Mouse (Mus musculus): Measurements from ENCODE around the gene Prdm15. TPM values are rescaled to one million over a fixed set of nuclear protein-coding genes. Genes with fewer than 3 reads are reported as not detected.

Prdm15 gene
- polyA plus RNA-seq, 1 experiment from 2014 or later: 9.7 TPM

DNA sequence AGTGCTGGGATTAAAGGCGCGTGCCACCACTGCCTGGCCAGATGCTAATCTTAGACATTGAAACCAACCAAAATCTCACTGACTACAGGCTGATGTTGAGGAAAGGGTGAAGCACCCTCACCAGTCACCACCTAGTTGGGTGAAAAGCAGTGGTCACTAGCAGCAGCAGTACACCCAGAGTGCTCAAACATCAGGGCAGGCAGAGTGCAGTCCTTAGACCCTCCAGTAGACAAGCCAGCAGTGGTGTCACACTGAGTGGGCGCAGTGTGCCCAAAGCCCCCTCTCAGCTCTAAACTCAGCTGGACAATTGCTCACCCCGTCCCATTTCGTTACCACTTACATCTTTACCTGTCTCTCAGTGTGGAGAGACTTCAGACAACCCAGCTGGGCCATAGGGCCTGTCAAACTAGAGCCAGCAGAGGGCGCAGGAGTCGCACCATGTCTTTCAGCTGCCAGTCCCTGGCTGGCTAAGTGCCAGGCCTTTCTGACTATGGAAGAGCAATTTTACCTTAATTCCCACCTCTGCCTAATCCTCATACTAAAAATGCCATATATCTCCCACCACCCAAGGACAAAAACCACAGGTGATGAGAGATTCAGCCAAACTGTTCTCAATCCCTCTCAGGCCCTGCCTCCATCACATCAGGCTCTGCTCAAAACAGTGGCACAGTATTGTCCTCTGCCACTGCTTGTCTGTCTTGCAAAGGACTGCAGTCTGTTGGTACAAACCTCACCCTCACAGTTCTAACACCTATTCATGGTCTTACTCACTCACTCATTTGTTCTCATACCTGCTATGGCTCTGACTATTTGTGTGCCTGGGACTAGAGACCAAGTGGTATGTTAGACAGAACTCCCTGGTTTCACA lies 46.7 kb downstream of the Prdm15 start:
- no peak overlapping the region for H3K4me2 ChIP-seq (ENCODE audit: low read length)
- no peak overlapping the region for H3K4me3 ChIP-seq (ENCODE audit: low read depth, low read length)
- H3K27ac ChIP-seq (ENCODE audit: low read depth): no peak overlapping the region
- peak; percentile 77 for DNase-seq (ENCODE audit: low spot score)
- WGBS: 77% methylated on average over 7 of the region's 7 CpGs
- H3K4me1 ChIP-seq (replicated peaks; ENCODE audit: control insufficient read depth, insufficient read depth, low read length): no peaks in the 10 kb centered on the region
- H3K27me3 ChIP-seq (replicated peaks; ENCODE audit: control insufficient read depth, insufficient read depth, low read length): no peaks in the 10 kb centered on the region
- no peaks in the 10 kb centered on the region for H3K9me3 ChIP-seq (ENCODE audit: control insufficient read depth, low read length)
- peaks cover 82% of the 10 kb centered on the region for H3K36me3 ChIP-seq (ENCODE audit: control insufficient read depth, insufficient read depth, low read length)
- H3K9ac ChIP-seq (ENCODE audit: low read length): no peak overlapping the region
- ATAC-seq (replicated peaks; ENCODE audit: low FRiP score, low TSS enrichment, low read depth): no peak

DNA sequence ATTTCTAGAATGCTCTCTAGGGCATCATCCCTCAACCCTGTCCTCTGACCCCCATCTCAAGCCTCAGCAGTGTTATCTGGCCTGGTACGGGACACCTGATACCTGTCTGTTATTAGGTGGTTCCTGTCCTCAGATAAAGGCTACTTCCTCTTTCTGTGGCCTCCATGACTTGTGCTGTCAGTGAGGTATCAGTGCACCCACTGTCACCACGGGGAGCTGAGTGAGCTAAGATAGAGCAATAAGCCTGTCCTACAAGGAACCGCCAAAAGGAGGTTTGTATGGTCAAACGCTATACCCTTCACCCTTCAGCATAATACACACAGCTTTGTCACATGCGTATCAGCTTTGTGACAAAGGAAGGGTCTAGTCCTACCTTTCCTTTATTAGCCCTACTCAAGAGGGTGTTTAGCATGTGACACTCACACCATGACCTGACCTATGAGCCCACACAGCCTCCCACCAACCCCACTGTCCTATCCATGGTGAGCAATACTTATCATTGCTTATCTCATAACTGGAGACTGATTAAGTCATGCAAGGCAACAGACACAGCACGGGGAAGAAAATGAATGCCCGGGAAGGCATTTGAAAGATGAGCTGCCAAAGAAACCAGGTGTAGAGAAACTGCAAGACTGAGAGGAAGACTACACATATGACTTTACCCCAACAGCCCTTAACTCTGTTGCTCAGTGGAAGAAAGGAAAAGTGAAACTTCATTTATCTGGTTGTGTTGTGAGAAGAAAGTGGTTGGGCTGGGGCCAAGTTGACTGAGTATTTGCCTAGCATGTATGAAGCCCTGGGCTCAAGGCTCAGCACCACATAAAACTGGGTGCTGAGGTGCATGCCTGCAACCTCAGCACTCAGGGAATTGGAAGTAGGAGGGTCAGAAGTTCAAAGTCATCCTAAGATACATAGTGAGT lies 53.4 kb downstream of the Prdm15 start:
- H3K4me2 ChIP-seq (ENCODE audit: low read length): no peak overlapping the region
- H3K9me3 ChIP-seq (ENCODE audit: control insufficient read depth, low read length): no peaks in the 10 kb centered on the region
- H3K4me3 ChIP-seq (ENCODE audit: low read depth, low read length): no peak overlapping the region
- H3K27ac ChIP-seq (ENCODE audit: low read depth): no peak overlapping the region
- H3K9ac ChIP-seq (ENCODE audit: low read length): no peak overlapping the region
- H3K4me1 ChIP-seq (replicated peaks; ENCODE audit: control insufficient read depth, insufficient read depth, low read length): no peaks in the 10 kb centered on the region
- no peaks in the 10 kb centered on the region for H3K27me3 ChIP-seq (replicated peaks; ENCODE audit: control insufficient read depth, insufficient read depth, low read length)
- no peak for ATAC-seq (replicated peaks; ENCODE audit: low FRiP score, low TSS enrichment, low read depth)
- DNase-seq (ENCODE audit: low spot score): no peak
- peaks cover 83% of the 10 kb centered on the region for H3K36me3 ChIP-seq (ENCODE audit: control insufficient read depth, insufficient read depth, low read length)
- 92% methylated on average over 7 of the region's 7 CpGs for WGBS

DNA sequence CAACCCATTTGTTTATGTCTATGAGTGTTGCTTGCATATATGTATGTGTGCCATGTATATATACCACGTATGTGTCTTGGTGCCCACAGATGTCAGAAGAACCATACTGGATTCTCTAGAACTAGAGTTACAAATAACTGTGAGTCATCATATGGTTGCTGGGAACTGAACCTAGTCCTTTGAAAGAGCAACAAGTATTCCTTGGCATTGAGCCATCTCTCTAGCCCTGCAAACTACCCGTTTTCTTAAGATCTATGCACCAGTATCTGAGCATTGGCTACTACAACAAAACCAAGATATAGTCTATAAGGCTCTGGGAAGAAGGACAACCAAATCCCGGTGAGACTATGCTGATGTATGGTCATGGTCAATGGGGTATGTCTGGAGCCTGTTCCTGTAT lies 54.4 kb downstream of the Prdm15 start:
- no peak for DNase-seq (ENCODE audit: low spot score)
- no peaks in the 10 kb centered on the region for H3K27me3 ChIP-seq (replicated peaks; ENCODE audit: control insufficient read depth, insufficient read depth, low read length)
- WGBS: 87% methylated on average over 3 of the region's 3 CpGs

DNA sequence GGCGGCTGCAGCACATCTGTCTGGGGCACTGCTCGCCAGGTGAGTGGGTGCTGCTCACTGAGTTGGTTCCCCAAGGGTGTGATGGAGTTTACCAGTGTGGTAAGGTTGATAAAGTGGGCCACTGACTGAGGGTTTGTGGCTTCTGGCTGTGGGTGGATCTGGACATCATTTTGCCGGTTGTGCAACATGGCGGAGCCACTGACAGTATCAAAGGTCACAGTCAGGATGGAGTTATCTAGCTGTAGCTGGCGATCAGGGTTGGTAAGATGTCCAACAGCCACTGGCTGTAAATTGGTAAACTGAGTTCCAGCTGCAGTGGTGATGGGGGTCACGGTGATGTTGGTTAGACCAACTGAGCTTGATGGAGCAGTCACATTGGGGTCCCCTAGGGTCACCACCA lies 57.4 kb downstream of the Prdm15 start:
- no peak for ATAC-seq (replicated peaks; ENCODE audit: low FRiP score, low TSS enrichment, low read depth)
- no peak for DNase-seq (ENCODE audit: low spot score)
- 88% methylated on average over 6 of the region's 6 CpGs for WGBS
- Histone ChIP-seq H3K27ac (ENCODE audit: low read depth) (no peak overlapping the region), H3K4me1 (replicated peaks; ENCODE audit: control insufficient read depth, insufficient read depth, low read length) (no peaks in the 10 kb centered on the region), H3K36me3 (ENCODE audit: control insufficient read depth, insufficient read depth, low read length) (peaks cover 72% of the 10 kb centered on the region), H3K27me3 (replicated peaks; ENCODE audit: control insufficient read depth, insufficient read depth, low read length) (no peaks in the 10 kb centered on the region), H3K9me3 (ENCODE audit: control insufficient read depth, low read length) (no peaks in the 10 kb centered on the region), H3K4me3 (ENCODE audit: low read depth, low read length) (no peak overlapping the region), H3K4me2 (ENCODE audit: low read length) (no peak overlapping the region), H3K9ac (ENCODE audit: low read length) (no peak overlapping the region)

More for the DNA sequence above, 54.4 kb downstream of the Prdm15 start:
- Histone ChIP-seq H3K27ac (ENCODE audit: low read depth) (no peak overlapping the region), H3K36me3 (ENCODE audit: control insufficient read depth, insufficient read depth, low read length) (peaks cover 85% of the 10 kb centered on the region), H3K9ac (ENCODE audit: low read length) (no peak overlapping the region), H3K9me3 (ENCODE audit: control insufficient read depth, low read length) (no peaks in the 10 kb centered on the region), H3K4me3 (ENCODE audit: low read depth, low read length) (no peak overlapping the region), H3K4me1 (replicated peaks; ENCODE audit: control insufficient read depth, insufficient read depth, low read length) (no peaks in the 10 kb centered on the region), H3K4me2 (ENCODE audit: low read length) (no peak overlapping the region)
- no peak for ATAC-seq (replicated peaks; ENCODE audit: low FRiP score, low TSS enrichment, low read depth)

DNA sequence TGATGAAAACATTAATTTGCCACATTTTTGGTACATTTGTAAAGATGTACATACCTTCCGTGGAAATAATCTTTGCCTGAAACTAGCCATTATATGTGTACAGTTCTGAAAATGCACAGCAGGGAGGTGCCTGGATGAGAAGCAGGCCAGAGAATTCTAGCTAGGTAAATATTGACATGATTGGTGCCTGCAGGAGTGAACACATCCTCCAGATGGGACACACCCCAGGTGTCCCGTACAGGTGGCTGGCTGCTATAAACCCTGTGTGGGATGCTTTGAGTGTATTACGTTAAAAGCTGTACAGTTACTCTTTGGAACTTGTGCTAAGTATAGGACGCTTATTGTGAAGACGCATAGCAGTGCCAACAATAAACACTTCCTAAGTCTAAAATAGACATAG lies 68.6 kb downstream of the Prdm15 start:
- Histone ChIP-seq H3K4me2 (ENCODE audit: low read length) (no peak overlapping the region), H3K4me1 (replicated peaks; ENCODE audit: control insufficient read depth, insufficient read depth, low read length) (no peaks in the 10 kb centered on the region), H3K36me3 (ENCODE audit: control insufficient read depth, insufficient read depth, low read length) (no peaks in the 10 kb centered on the region), H3K27ac (ENCODE audit: low read depth) (no peak overlapping the region), H3K4me3 (ENCODE audit: low read depth, low read length) (no peak overlapping the region), H3K9me3 (ENCODE audit: control insufficient read depth, low read length) (no peaks in the 10 kb centered on the region), H3K9ac (ENCODE audit: low read length) (no peak overlapping the region), H3K27me3 (replicated peaks; ENCODE audit: control insufficient read depth, insufficient read depth, low read length) (no peaks in the 10 kb centered on the region)
- no peak for DNase-seq (ENCODE audit: low spot score)
- WGBS: 73% methylated on average over 5 of the region's 5 CpGs
- ATAC-seq (replicated peaks; ENCODE audit: low FRiP score, low TSS enrichment, low read depth): no peak

DNA sequence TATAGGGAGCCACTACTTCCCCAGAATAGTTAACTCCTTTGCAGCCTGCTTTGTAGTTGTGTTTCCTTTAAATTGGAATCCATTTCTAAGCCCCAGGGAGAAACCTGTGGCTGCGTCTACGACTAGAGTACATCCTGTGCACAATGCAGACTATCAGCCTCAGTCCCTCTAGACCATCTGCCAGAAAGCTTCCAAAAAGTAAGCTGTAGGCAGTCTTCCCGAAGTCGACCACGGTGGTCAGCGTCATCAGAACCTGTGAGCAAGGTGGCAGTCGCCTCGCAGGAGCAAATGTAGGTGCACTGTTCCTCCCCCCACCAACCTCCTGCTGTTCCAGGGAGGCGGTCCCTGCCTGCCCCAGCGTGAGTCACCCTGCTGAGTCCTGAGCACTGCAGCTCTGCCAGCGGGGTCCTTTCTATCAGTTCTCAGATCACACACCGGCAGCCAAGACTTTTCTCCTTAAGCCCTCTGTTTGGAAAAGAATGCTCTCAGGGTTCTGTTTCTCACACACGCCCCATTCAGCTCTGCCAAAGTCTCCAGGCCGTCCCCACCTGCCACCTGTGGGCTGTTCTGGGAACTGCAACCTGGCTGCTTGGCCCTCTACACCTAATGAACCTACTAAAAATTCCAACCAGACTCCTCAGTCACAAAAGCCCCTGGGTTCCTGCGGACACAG lies 73.2 kb downstream of the Prdm15 start:
- DNase-seq (ENCODE audit: low spot score): peak; percentile 94
- no peaks in the 10 kb centered on the region for H3K4me1 ChIP-seq (replicated peaks; ENCODE audit: control insufficient read depth, insufficient read depth, low read length)
- H3K27ac ChIP-seq (ENCODE audit: low read depth): no peak overlapping the region
- peak; percentile 75 for ATAC-seq (replicated peaks; ENCODE audit: low FRiP score, low TSS enrichment, low read depth)
- no peaks in the 10 kb centered on the region for H3K9me3 ChIP-seq (ENCODE audit: control insufficient read depth, low read length)
- WGBS: 31% methylated on average over 15 of the region's 15 CpGs
- H3K36me3 ChIP-seq (ENCODE audit: control insufficient read depth, insufficient read depth, low read length): no peaks in the 10 kb centered on the region
- H3K9ac ChIP-seq (ENCODE audit: low read length): no peak overlapping the region
- no peak overlapping the region for H3K4me3 ChIP-seq (ENCODE audit: low read depth, low read length)
- H3K27me3 ChIP-seq (replicated peaks; ENCODE audit: control insufficient read depth, insufficient read depth, low read length): no peaks in the 10 kb centered on the region
- H3K4me2 ChIP-seq (ENCODE audit: low read length): peak overlapping the region; percentile 31

DNA sequence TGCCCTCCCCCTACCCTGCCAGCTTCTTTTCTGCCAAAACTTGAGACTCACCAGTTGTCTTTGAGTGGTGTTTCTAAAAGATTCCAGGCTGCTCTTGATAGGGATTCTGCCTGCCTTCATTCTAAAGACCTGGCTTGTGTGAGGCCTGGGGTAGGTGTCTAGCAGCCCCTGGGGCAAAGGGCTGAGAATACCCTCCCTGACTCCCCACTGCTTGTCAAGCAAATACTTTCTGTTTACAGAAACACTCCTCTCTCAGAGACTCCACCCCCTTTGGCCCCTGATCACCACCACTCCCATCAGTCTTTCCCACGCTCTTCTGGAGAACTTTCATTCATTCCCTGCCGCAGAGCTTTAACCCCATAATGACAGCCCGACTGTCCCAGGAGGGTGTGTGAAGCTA lies 85.1 kb downstream of the Prdm15 start:
- no peak overlapping the region for H3K4me3 ChIP-seq (ENCODE audit: low read depth, low read length)
- ATAC-seq (replicated peaks; ENCODE audit: low FRiP score, low TSS enrichment, low read depth) (no peak), DNase-seq (ENCODE audit: low spot score) (no peak)
- no peak overlapping the region for H3K4me2 ChIP-seq (ENCODE audit: low read length)
- no peak overlapping the region for H3K27ac ChIP-seq (ENCODE audit: low read depth)
- H3K27me3 ChIP-seq (replicated peaks; ENCODE audit: control insufficient read depth, insufficient read depth, low read length): peaks cover 42% of the 10 kb centered on the region
- peaks cover 10% of the 10 kb centered on the region for H3K4me1 ChIP-seq (replicated peaks; ENCODE audit: control insufficient read depth, insufficient read depth, low read length)
- H3K9ac ChIP-seq (ENCODE audit: low read length): no peak overlapping the region
- 32% methylated on average over 3 of the region's 3 CpGs for WGBS
- no peaks in the 10 kb centered on the region for H3K9me3 ChIP-seq (ENCODE audit: control insufficient read depth, low read length)
- H3K36me3 ChIP-seq (ENCODE audit: control insufficient read depth, insufficient read depth, low read length): no peaks in the 10 kb centered on the region

DNA sequence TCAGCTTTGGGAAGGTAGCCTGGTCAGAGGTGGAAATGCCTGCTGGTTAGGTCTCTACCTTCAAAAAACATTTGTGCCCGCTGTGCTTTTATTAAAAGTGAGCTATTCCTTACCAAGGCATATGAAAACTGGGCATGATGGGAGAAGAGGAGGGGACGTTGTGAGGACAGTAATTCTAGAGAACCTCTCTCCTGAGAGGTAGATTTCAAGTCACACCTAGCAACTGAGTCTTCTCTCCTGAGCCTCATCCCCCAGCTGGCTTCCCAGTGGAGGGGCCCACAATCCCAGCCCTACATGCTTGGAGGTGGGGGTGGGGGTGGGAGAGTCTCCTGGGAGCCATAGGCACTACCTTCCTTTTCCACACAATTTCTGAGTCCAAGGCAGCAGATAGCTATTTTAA lies 87.0 kb downstream of the Prdm15 start:
- H3K4me3 ChIP-seq (ENCODE audit: low read depth, low read length): no peak overlapping the region
- H3K4me1 ChIP-seq (replicated peaks; ENCODE audit: control insufficient read depth, insufficient read depth, low read length): peaks cover 10% of the 10 kb centered on the region
- ATAC-seq (replicated peaks; ENCODE audit: low FRiP score, low TSS enrichment, low read depth): no peak

More for the DNA sequence above, 87.0 kb downstream of the Prdm15 start:
- WGBS: 51% methylated on average over 2 of the region's 2 CpGs
- H3K9me3 ChIP-seq (ENCODE audit: control insufficient read depth, low read length): no peaks in the 10 kb centered on the region
- no peaks in the 10 kb centered on the region for H3K36me3 ChIP-seq (ENCODE audit: control insufficient read depth, insufficient read depth, low read length)
- H3K27me3 ChIP-seq (replicated peaks; ENCODE audit: control insufficient read depth, insufficient read depth, low read length): peaks cover 45% of the 10 kb centered on the region
- H3K9ac ChIP-seq (ENCODE audit: low read length): no peak overlapping the region
- H3K27ac ChIP-seq (ENCODE audit: low read depth): no peak overlapping the region
- no peak overlapping the region for H3K4me2 ChIP-seq (ENCODE audit: low read length)
- DNase-seq (ENCODE audit: low spot score): no peak
